Mouse (Mus musculus) neural tube, embryonic 14.5 days (tissue): Measurements from ENCODE around the gene Vegfd. TPM values are rescaled to one million over a fixed set of nuclear protein-coding genes. Genes with fewer than 3 reads are reported as not detected.

ENCODE experiments used
- ATAC-seq: fragments of 200-750 bp; cut with Nextera tagmentation; 2 replicates; pipeline ENCODE4 v1.8.0; 2017; ENCODE audit warnings: low read depth, mild to moderate bottlenecking, moderate TSS enrichment, moderate library complexity
- H3K27ac ChIP-seq: fragments of 300-500 bp; sonication (generic); 2 replicates; pipeline ENCODE4 v1.5.1; 2014; ENCODE audit warnings: low read depth, mild to moderate bottlenecking, control low read depth, low read length, moderate library complexity, mixed read lengths
- H3K27me3 ChIP-seq: fragments of 300-500 bp; sonication (generic); 2 replicates; pipeline ENCODE4 v1.6.1; 2014; ENCODE audit warnings: low read length; ENCODE audit not compliant: control insufficient read depth, insufficient read depth
- H3K36me3 ChIP-seq: fragments of 300-500 bp; sonication (generic); 2 replicates; pipeline ENCODE4 v1.6.1; 2014; ENCODE audit warnings: low read length, mixed read lengths; ENCODE audit not compliant: control insufficient read depth, insufficient read depth
- H3K4me1 ChIP-seq: fragments of 300-500 bp; sonication (generic); 2 replicates; pipeline ENCODE4 v1.6.1; 2014; ENCODE audit warnings: low read length; ENCODE audit not compliant: control insufficient read depth, insufficient read depth
- H3K4me2 ChIP-seq: fragments of 300-500 bp; sonication (generic); 2 replicates; pipeline ENCODE4 v1.6.1; 2014; ENCODE audit warnings: mild to moderate bottlenecking, low read depth, low read length, control low read depth
- H3K4me3 ChIP-seq: fragments of 300-500 bp; sonication (generic); 2 replicates; pipeline ENCODE4 v1.5.1; 2014; ENCODE audit warnings: low read depth, low read length, control low read depth, mixed read lengths
- H3K9ac ChIP-seq: fragments of 300-500 bp; sonication (generic); replicated peaks from 2 replicates; pipeline ENCODE4 v1.6.1; 2014; ENCODE audit warnings: low read depth, mild to moderate bottlenecking, control low read depth, low read length, mixed read lengths
- H3K9me3 ChIP-seq: fragments of 300-500 bp; sonication (generic); 2 replicates; pipeline ENCODE4 v1.6.1; 2016; ENCODE audit warnings: low read length; ENCODE audit not compliant: control insufficient read depth
- WGBS: fragments of 180-500 bp; shearing (Covaris S2); extraction: QIAGEN DNeasy Blood & Tissue Kit; methylation state at CpG from one replicate; pipeline ENCODE4 v1.1.7; 2014; 5-methylcytosine and 5-hydroxymethylcytosine counted together
- polyA plus RNA-seq: library from polyadenylated mRNA; unstranded; fragments of >200 nt; fragmentation: Nextera tagmentation; extraction: Ambion mirVana; gene quantifications from 2 replicates; pipeline ENCODE4 v1.2.1, GENCODE M21; 2014

The Vegfd gene
- polyA plus RNA-seq, 1 experiment from 2014 or later: 0.09 TPM

- Histone ChIP-seq H3K36me3 (no peaks in the 10 kb centered on the region), H3K27ac (no peak overlapping the region), H3K4me1 (no peaks in the 10 kb centered on the region), H3K4me3 (no peak overlapping the region), H3K9ac (no peak overlapping the region), H3K27me3 (no peaks in the 10 kb centered on the region), H3K9me3 (no peaks in the 10 kb centered on the region), H3K4me2 (no peak overlapping the region)
- ATAC-seq: no peak
- WGBS: 61% methylated on average over 5 of the region's 5 CpGs
Measured at GRCm38 (mm10) chrX:164374586-164374985, 1.4 kb downstream of the Vegfd start.

- Histone ChIP-seq H3K27ac (no peak overlapping the region), H3K9ac (no peak overlapping the region), H3K27me3 (no peaks in the 10 kb centered on the region), H3K36me3 (no peaks in the 10 kb centered on the region), H3K4me2 (no peak overlapping the region), H3K9me3 (no peaks in the 10 kb centered on the region), H3K4me1 (no peaks in the 10 kb centered on the region), H3K4me3 (no peak overlapping the region)
- ATAC-seq: no peak
- 81% methylated on average over 4 of the region's 4 CpGs for WGBS
Measured at GRCm38 (mm10) chrX:164379721-164380120, 6.5 kb downstream of the Vegfd start.

GRCm38 (mm10) chrX:164381618-164382408 lies 8.6 kb downstream of the Vegfd start:
- Histone ChIP-seq H3K27me3 (no peaks in the 10 kb centered on the region), H3K36me3 (no peaks in the 10 kb centered on the region), H3K9me3 (no peaks in the 10 kb centered on the region), H3K4me3 (peak overlapping the region; percentile 28), H3K9ac (no peak overlapping the region; the same call in 1 of the 2 replicates), H3K27ac (no peak overlapping the region), H3K4me1 (no peaks in the 10 kb centered on the region), H3K4me2 (peak overlapping the region; percentile 59)
- peak; percentile 99 for ATAC-seq
- 27% methylated on average over 26 of the region's 33 CpGs for WGBS

- Histone ChIP-seq H3K27ac (no peak overlapping the region), H3K4me3 (no peak overlapping the region), H3K4me1 (no peaks in the 10 kb centered on the region), H3K36me3 (no peaks in the 10 kb centered on the region), H3K4me2 (no peak overlapping the region), H3K9me3 (no peaks in the 10 kb centered on the region), H3K9ac (no peak overlapping the region), H3K27me3 (no peaks in the 10 kb centered on the region)
- no peak for ATAC-seq
- WGBS: 80% methylated on average over 4 of the region's 4 CpGs
Measured at GRCm38 (mm10) chrX:164394091-164394490, 20.9 kb downstream of the Vegfd start.

GRCm38 (mm10) chrX:164398456-164398855 lies 25.3 kb downstream of the Vegfd start:
- whole genome bisulfite sequencing: 61% methylated on average over 3 of the region's 3 CpGs
- Histone ChIP-seq H3K4me3 (no peak overlapping the region), H3K27me3 (no peaks in the 10 kb centered on the region), H3K27ac (no peak overlapping the region), H3K4me1 (no peaks in the 10 kb centered on the region), H3K4me2 (no peak overlapping the region), H3K9ac (no peak overlapping the region), H3K36me3 (no peaks in the 10 kb centered on the region), H3K9me3 (no peaks in the 10 kb centered on the region)
- peak; percentile 46; the same call in 1 of the 2 replicates for ATAC-seq

- Histone ChIP-seq H3K27ac (no peak overlapping the region), H3K9ac (no peak overlapping the region), H3K9me3 (no peaks in the 10 kb centered on the region), H3K27me3 (no peaks in the 10 kb centered on the region), H3K4me3 (no peak overlapping the region), H3K4me1 (no peaks in the 10 kb centered on the region), H3K36me3 (no peaks in the 10 kb centered on the region), H3K4me2 (no peak overlapping the region)
- ATAC-seq: no peak
Measured at GRCm38 (mm10) chrX:164405080-164405649, 32.0 kb downstream of the Vegfd start.

GRCm38 (mm10) chrX:164406133-164407022 lies 33.2 kb downstream of the Vegfd start:
- H3K36me3 ChIP-seq: no peaks in the 10 kb centered on the region
- H3K4me1 ChIP-seq: no peaks in the 10 kb centered on the region
- H3K9me3 ChIP-seq: no peaks in the 10 kb centered on the region
- H3K27ac ChIP-seq: no peak overlapping the region
- no peaks in the 10 kb centered on the region for H3K27me3 ChIP-seq
- no peak overlapping the region for H3K4me2 ChIP-seq
- no peak overlapping the region for H3K9ac ChIP-seq
- H3K4me3 ChIP-seq: no peak overlapping the region
- 79% methylated on average over 9 of the region's 9 CpGs for WGBS
- no peak for ATAC-seq

- Histone ChIP-seq H3K4me2 (no peak overlapping the region), H3K27me3 (no peaks in the 10 kb centered on the region), H3K4me3 (no peak overlapping the region), H3K36me3 (no peaks in the 10 kb centered on the region), H3K27ac (no peak overlapping the region), H3K4me1 (no peaks in the 10 kb centered on the region), H3K9ac (no peak overlapping the region), H3K9me3 (no peaks in the 10 kb centered on the region)
- WGBS: 75% methylated on average over 3 of the region's 3 CpGs
- no peak for ATAC-seq
Measured at GRCm38 (mm10) chrX:164408301-164408927, 35.2 kb downstream of the Vegfd start.
